Mouse (Mus musculus) MEL (cell line): Measurements from ENCODE around the gene Krtap6-2. TPM values are rescaled to one million over a fixed set of nuclear protein-coding genes. Genes with fewer than 3 reads are reported as not detected.

ENCODE experiments used
- DNase-seq: peaks from one replicate; pipeline ENCODE4 v3.0.0; 2011; ENCODE audit warnings: low read depth, low spot score
- H3K27ac ChIP-seq: 2 replicates; pipeline ENCODE4 v1.5.1; 2012; ENCODE audit warnings: low read depth, mild to moderate bottlenecking, control low read depth, low read length, moderate library complexity; ENCODE audit not compliant: control insufficient read depth
- H3K27me3 ChIP-seq, 2 experiments: fragments of 150-350 bp in 1 of 2; sonication (generic) in 1 of 2; 2 replicates each; pipeline ENCODE4 v1.6.1; 2012; ENCODE audit warnings: low read length in 2 of 2, mild to moderate bottlenecking in 2 of 2, improper control_type of control experiment in 1 of 2, moderate library complexity in 1 of 2; ENCODE audit not compliant: insufficient read depth in 2 of 2, control insufficient read depth in 1 of 2
- H3K36me3 ChIP-seq, 2 experiments: 2 replicates each; pipeline ENCODE4 v1.6.1; 2012 to 2014; ENCODE audit warnings: low read length in 2 of 2, improper control_type of control experiment in 1 of 2, inconsistent platforms in 1 of 2, mild to moderate bottlenecking in 1 of 2; ENCODE audit not compliant: insufficient read depth in 2 of 2, control insufficient read depth in 1 of 2
- H3K4me1 ChIP-seq, 2 experiments: fragments of 150-350 bp in 1 of 2; sonication (generic) in 1 of 2; 2 replicates each; pipeline ENCODE4 v1.6.1; 2012; ENCODE audit warnings: low read length in 2 of 2, improper control_type of control experiment in 1 of 2, mild to moderate bottlenecking in 1 of 2; ENCODE audit not compliant: insufficient read depth in 2 of 2, control insufficient read depth in 1 of 2
- H3K4me3 ChIP-seq, 2 experiments: fragments of 150-350 bp in 1 of 2; sonication (generic) in 1 of 2; 2 replicates each; pipeline ENCODE4 v1.5.1; 2012; ENCODE audit warnings: low read depth in 2 of 2, low read length in 2 of 2, mild to moderate bottlenecking in 2 of 2, moderate library complexity in 2 of 2, control low read depth in 1 of 2, improper control_type of control experiment in 1 of 2; ENCODE audit not compliant: control insufficient read depth in 1 of 2, insufficient read depth in 1 of 2
- H3K79me2 ChIP-seq: 2 replicates; pipeline ENCODE4 v1.6.1; 2012; ENCODE audit warnings: mild to moderate bottlenecking, low read length, moderate library complexity; ENCODE audit not compliant: control insufficient read depth, poor library complexity, insufficient read depth
- H3K9ac ChIP-seq: 2 replicates; pipeline ENCODE4 v1.6.1; 2012; ENCODE audit warnings: low read depth, mild to moderate bottlenecking, control low read depth, low read length, moderate library complexity; ENCODE audit not compliant: control insufficient read depth, poor library complexity, severe bottlenecking
- H3K9me3 ChIP-seq: fragments of 150-350 bp; sonication (generic); replicated peaks from 2 replicates; pipeline ENCODE4 v1.6.1; 2012; ENCODE audit warnings: mild to moderate bottlenecking, low read length, improper control_type of control experiment, moderate library complexity; ENCODE audit not compliant: insufficient read depth
- BHLHE40 ChIP-seq: IDR thresholded peaks from 2 replicates; pipeline ENCODE4 v1.6.1; 2012; ENCODE audit warnings: low read depth, mild to moderate bottlenecking, inconsistent platforms, low read length, improper control_type of control experiment, borderline replicate concordance
- CHD1 ChIP-seq: IDR thresholded peaks from 2 replicates; pipeline ENCODE4 v1.6.1; 2012; ENCODE audit warnings: low read depth, mild to moderate bottlenecking, inconsistent platforms, low read length, improper control_type of control experiment
- CHD2 ChIP-seq: IDR thresholded peaks from 2 replicates; pipeline ENCODE4 v1.6.1; 2011; ENCODE audit warnings: low read length, improper control_type of control experiment
- E2F4 ChIP-seq: IDR thresholded peaks from 2 replicates; pipeline ENCODE4 v1.6.1; 2011; ENCODE audit warnings: low read depth, low read length, improper control_type of control experiment, borderline replicate concordance
- GABPA ChIP-seq: IDR thresholded peaks from 2 replicates; pipeline ENCODE4 v1.6.1; 2012; ENCODE audit warnings: low read depth, mild to moderate bottlenecking, inconsistent platforms, low read length, improper control_type of control experiment, moderate library complexity
- HCFC1 ChIP-seq: IDR thresholded peaks from 2 replicates; pipeline ENCODE4 v1.6.1; 2012; ENCODE audit warnings: low read depth, mild to moderate bottlenecking, inconsistent platforms, low read length, improper control_type of control experiment, moderate library complexity
- KAT2A ChIP-seq: conservative IDR thresholded peaks from 2 replicates; pipeline ENCODE4 v1.6.1; 2012; ENCODE audit warnings: low read depth, low read length, improper control_type of control experiment, inconsistent platforms
- MAFK ChIP-seq: IDR thresholded peaks from 2 replicates; pipeline ENCODE4 v1.6.1; 2011; ENCODE audit warnings: low read depth, mild to moderate bottlenecking, low read length, improper control_type of control experiment, borderline replicate concordance
- MEF2A ChIP-seq: IDR thresholded peaks from 2 replicates; pipeline ENCODE4 v1.6.1; 2014; ENCODE audit warnings: low read depth, mild to moderate bottlenecking, inconsistent platforms, low read length, improper control_type of control experiment; ENCODE audit not compliant: poor library complexity, insufficient replicate concordance, severe bottlenecking; ENCODE audit errors: extremely low read depth
- POLR2A ChIP-seq, 2 experiments: IDR thresholded peaks; 2 replicates each; pipeline ENCODE4 v1.6.1; 2011 to 2012; ENCODE audit warnings: low read length in 2 of 2, mild to moderate bottlenecking in 2 of 2, control low read depth in 1 of 2, improper control_type of control experiment in 1 of 2, low read depth in 1 of 2, moderate library complexity in 1 of 2; ENCODE audit not compliant: control insufficient read depth in 1 of 2, insufficient read depth in 1 of 2, poor library complexity in 1 of 2
- POLR2AphosphoS2 ChIP-seq: IDR thresholded peaks from 2 replicates; pipeline ENCODE4 v1.6.1; 2011; ENCODE audit warnings: low read length, improper control_type of control experiment
- RAD21 ChIP-seq: IDR thresholded peaks from 2 replicates; pipeline ENCODE4 v1.6.1; 2011; ENCODE audit warnings: mild to moderate bottlenecking, low read depth, low read length, improper control_type of control experiment
- SIN3A ChIP-seq: IDR thresholded peaks from 2 replicates; pipeline ENCODE4 v1.6.1; 2012; ENCODE audit warnings: low read length, improper control_type of control experiment, inconsistent platforms
- SMC3 ChIP-seq: IDR thresholded peaks from 2 replicates; pipeline ENCODE4 v1.6.1; 2011; ENCODE audit warnings: low read depth, low read length, improper control_type of control experiment
- TBP ChIP-seq: IDR thresholded peaks from 2 replicates; pipeline ENCODE4 v1.8.0; 2011; ENCODE audit warnings: low read depth, low read length, improper control_type of control experiment
- UBTF ChIP-seq: IDR thresholded peaks from 2 replicates; pipeline ENCODE4 v1.6.1; 2012; ENCODE audit warnings: low read depth, mild to moderate bottlenecking, inconsistent platforms, low read length, improper control_type of control experiment, moderate library complexity, borderline replicate concordance; ENCODE audit not compliant: insufficient read depth
- polyA plus RNA-seq, 2 experiments: library from polyadenylated mRNA; stranded (reverse) in 1 of 2; unstranded in 1 of 2; fragments of >175 nt in 1 of 2; fragments of >200 nt in 1 of 2; gene quantifications; 2 replicates each; pipeline versions ENCODE4 v1.2.1 to v1.2.4; 2012; ENCODE audit warnings: low replicate concordance in 2 of 2, low read depth in 1 of 2; ENCODE audit not compliant: insufficient read length in 2 of 2, insufficient read depth in 1 of 2, missing spikeins in 1 of 2
- total RNA-seq: library from RNA; depleted of rRNA; stranded (reverse); fragments of 300-350 nt; gene quantifications from 2 replicates; pipeline ENCODE4 v1.2.3, GENCODE M21; 2012; rRNA removed

Gene Krtap6-2
- total and polyA plus RNA-seq, 3 experiments = not detected

- TF ChIP-seq MEF2A = no peak
- TF ChIP-seq GABPA = no peak
- TF ChIP-seq BHLHE40 = no peak
- no peak for TF ChIP-seq SIN3A
- no peak for TF ChIP-seq MAFK
- no peak for TF ChIP-seq KAT2A
- TF ChIP-seq TBP = no peak
- TF ChIP-seq CHD2 = no peak
- no peak for TF ChIP-seq RAD21
- DNase-seq = no peak
- H3K27me3 ChIP-seq = no peaks in the 10 kb centered on the region
These were observed 16.1 kb downstream of the Krtap6-2 start, which contains the start of gene Krtap21-1 for GRCm38 (mm10) chr16:89403768-89404167. Gene Krtap21-1, minus strand, starts transcription at chr16:89403868.

GRCm38 (mm10) chr16:89372734-89373461, 47.0 kb downstream of the Krtap6-2 start:
- Histone ChIP-seq H3K36me3 (no peaks in the 10 kb centered on the region), H3K9me3 (no peaks in the 10 kb centered on the region), H3K4me1 (no peaks in the 10 kb centered on the region), H3K4me3 (no peak overlapping the region), H3K9ac (no peak overlapping the region), H3K79me2 (no peaks in the 10 kb centered on the region), H3K27me3 (no peaks in the 10 kb centered on the region), H3K27ac (no peak overlapping the region)
- no peak for DNase-seq
- no peak for TF ChIP-seq UBTF
- no peak for TF ChIP-seq CHD2
- no peak for TF ChIP-seq POLR2A (IDR thresholded peaks at IDR 0.05; ENCODE audit: control insufficient read depth in 1 of 2, insufficient read depth in 1 of 2, low read depth in 1 of 2, low read length in 2 of 2, poor library complexity in 1 of 2)
- no peak for TF ChIP-seq E2F4
- TF ChIP-seq POLR2AphosphoS2 = no peak
- TF ChIP-seq HCFC1 = no peak
- TF ChIP-seq SIN3A = no peak
- no peak for TF ChIP-seq MAFK
- TF ChIP-seq CHD1 = no peak
- TF ChIP-seq SMC3 = no peak

More at GRCm38 (mm10) chr16:89403768-89404167, 16.1 kb downstream of the Krtap6-2 start, which contains the start of gene Krtap21-1:
- no peak within 1 kb of the TSS for H3K27ac ChIP-seq
- H3K4me1 ChIP-seq = no peaks in the 10 kb centered on the region
- H3K4me3 ChIP-seq = no peak within 1 kb of the TSS
- no peaks in the 10 kb centered on the region for H3K9me3 ChIP-seq
- no peaks in the 10 kb centered on the region for H3K79me2 ChIP-seq
- no peak within 1 kb of the TSS for H3K9ac ChIP-seq
- H3K36me3 ChIP-seq = no peaks in the 10 kb centered on the region

Other genes with a start within 250 kb of the Krtap6-2 start
- gene 1110057P08Rik, start 245.4 kb downstream of the Krtap6-2 start, total RNA-seq = not detected in 2 replicates
- gene 1110057P08Rik, start 245.4 kb downstream of the Krtap6-2 start, polyA plus RNA-seq = not detected
- gene Krtap20-2, start 214.2 kb downstream of the Krtap6-2 start, total RNA-seq = not detected in 2 replicates
- not detected for gene Krtap20-2, start 214.2 kb downstream of the Krtap6-2 start, polyA plus RNA-seq
- not detected in 2 replicates for gene Krtap21-1, start 16.2 kb downstream of the Krtap6-2 start, total RNA-seq
- gene Krtap21-1, start 16.2 kb downstream of the Krtap6-2 start, polyA plus RNA-seq = not detected
- not detected in 2 replicates for gene Krtap8-1, start 67.8 kb upstream of the Krtap6-2 start, total RNA-seq
- gene Krtap8-1, start 67.8 kb upstream of the Krtap6-2 start, polyA plus RNA-seq = not detected
- not detected in 2 replicates for gene Krtap7-1, start 88.2 kb upstream of the Krtap6-2 start, total RNA-seq
- gene Krtap7-1, start 88.2 kb upstream of the Krtap6-2 start, polyA plus RNA-seq = not detected
- not detected in 2 replicates for gene Krtap11-1, start 151.1 kb upstream of the Krtap6-2 start, total RNA-seq
- gene Krtap11-1, start 151.1 kb upstream of the Krtap6-2 start, polyA plus RNA-seq = not detected